Mouse (Mus musculus) spleen, adult 2 months (tissue): ENCODE measurements around the gene 9130023H24Rik.

Experiments used
- CTCF ChIP-seq: fragments of 200-500 bp; IDR thresholded peaks from 2 replicates; pipeline ENCODE4 v1.5.1; 2011; ENCODE audit warnings: mild to moderate bottlenecking, inconsistent platforms; ENCODE audit not compliant: insufficient read depth, insufficient read length, insufficient replicate concordance; ENCODE audit errors: extremely low read depth
- POLR2A ChIP-seq: fragments of 200-500 bp; IDR thresholded peaks from 2 replicates; pipeline ENCODE4 v1.6.1; 2011; ENCODE audit warnings: low read depth, low read length, inconsistent platforms

- no peak for TF ChIP-seq CTCF
- no peak for TF ChIP-seq POLR2A
Observed at GRCm38 (mm10) chr7:128284047-128284446, 46.2 kb upstream of the 9130023H24Rik start.
